Mouse (Mus musculus) kidney, postnatal 0 days (tissue): Measurements from ENCODE around the gene E130309D02Rik. TPM values are rescaled to one million over a fixed set of nuclear protein-coding genes. Genes with fewer than 3 reads are reported as not detected.

ENCODE experiments used
- ATAC-seq: fragments of 200-750 bp; cut with Nextera tagmentation; replicated peaks from 2 replicates; pipeline ENCODE4 v1.8.0; 2017; ENCODE audit warnings: low read depth, moderate number of reproducible peaks, moderate TSS enrichment, moderate library complexity; ENCODE audit not compliant: low FRiP score
- DNase-seq: peaks from one replicate; pipeline ENCODE4 v3.0.0-alpha.2; 2016; ENCODE audit warnings: low spot score
- H3K27ac ChIP-seq: fragments of 300-500 bp; sonication (generic); 2 replicates; pipeline ENCODE4 v1.5.1; 2014; ENCODE audit warnings: mild to moderate bottlenecking
- H3K27me3 ChIP-seq: fragments of 300-500 bp; sonication (generic); 2 replicates; pipeline ENCODE4 v1.6.1; 2014; ENCODE audit warnings: low read length, mixed read lengths; ENCODE audit not compliant: insufficient read depth
- H3K36me3 ChIP-seq: fragments of 300-500 bp; sonication (generic); 2 replicates; pipeline ENCODE4 v1.6.1; 2014; ENCODE audit warnings: low read length, mixed read lengths; ENCODE audit not compliant: insufficient read depth
- H3K4me1 ChIP-seq: fragments of 300-500 bp; sonication (generic); replicated peaks from 2 replicates; pipeline ENCODE4 v1.6.1; 2014; ENCODE audit warnings: antibody characterized with exemption, low read length, mixed read lengths; ENCODE audit not compliant: insufficient read depth
- H3K4me2 ChIP-seq: fragments of 300-500 bp; sonication (generic); 2 replicates; pipeline ENCODE4 v1.6.1; 2014; ENCODE audit warnings: mild to moderate bottlenecking, low read length, moderate library complexity, mixed read lengths
- H3K4me3 ChIP-seq: fragments of 300-500 bp; sonication (generic); replicated peaks from 2 replicates; pipeline ENCODE4 v1.5.1; 2014; ENCODE audit warnings: low read depth, low read length
- H3K9ac ChIP-seq: fragments of 300-500 bp; sonication (generic); 2 replicates; pipeline ENCODE4 v1.6.1; 2014; ENCODE audit warnings: low read depth, low read length
- H3K9me3 ChIP-seq: fragments of 300-500 bp; sonication (generic); replicated peaks from 2 replicates; pipeline ENCODE4 v1.6.1; 2016; ENCODE audit warnings: low read length, inconsistent platforms, mixed read lengths
- CTCF ChIP-seq: IDR thresholded peaks from 2 replicates; pipeline ENCODE4 v1.5.1; 2016; ENCODE audit warnings: antibody characterized with exemption, low read depth, mild to moderate bottlenecking, moderate library complexity
- WGBS: fragments of 180-500 bp; shearing (Covaris S2); extraction: QIAGEN DNeasy Blood & Tissue Kit; methylation state at CpG from one replicate; pipeline ENCODE4 v1.1.7; 2014; 5-methylcytosine and 5-hydroxymethylcytosine counted together
- polyA plus RNA-seq: library from polyadenylated mRNA; unstranded; fragments of >200 nt; fragmentation: Nextera tagmentation; extraction: Ambion mirVana; gene quantifications from 2 replicates; pipeline ENCODE4 v1.2.1, GENCODE M21; 2015

The E130309D02Rik gene
- polyA plus RNA-seq, 1 experiment from 2014 or later = 27.8 TPM

GRCm38 (mm10) chr5:143266794-143267193, 48.4 kb downstream of the E130309D02Rik start:
- Histone ChIP-seq H3K4me3 (no peak overlapping the region), H3K27me3 (no peaks in the 10 kb centered on the region), H3K4me2 (no peak overlapping the region), H3K9me3 (no peaks in the 10 kb centered on the region), H3K36me3 (0 out of 2 replicates have a peak, but pooled peaks cover 9% of the 10 kb centered on the region), H3K4me1 (no peaks in the 10 kb centered on the region; the same call in 1 of the 2 replicates), H3K27ac (no peak overlapping the region), H3K9ac (no peak overlapping the region)
- TF ChIP-seq CTCF = no peak
- WGBS = 91% methylated on average over 6 of the region's 6 CpGs
- ATAC-seq (no peak), DNase-seq (no peak)

- no peak overlapping the region for H3K9ac ChIP-seq
- H3K4me3 ChIP-seq = no peak overlapping the region
- no peaks in the 10 kb centered on the region; the same call in 1 of the 2 replicates for H3K4me1 ChIP-seq
- TF ChIP-seq CTCF = no peak
- no peaks in the 10 kb centered on the region for H3K9me3 ChIP-seq
- H3K36me3 ChIP-seq = peaks cover 11% of the 10 kb centered on the region; the same call in 1 of the 2 replicates
- WGBS = 19% methylated on average over 1 of the region's 1 CpGs
- no peaks in the 10 kb centered on the region for H3K27me3 ChIP-seq
- no peak overlapping the region for H3K27ac ChIP-seq
- DNase-seq (no peak), ATAC-seq (no peak)
- no peak overlapping the region for H3K4me2 ChIP-seq
These were observed 49.8 kb downstream of the E130309D02Rik start for GRCm38 (mm10) chr5:143265409-143265808.

GRCm38 (mm10) chr5:143264689-143265088, 50.5 kb downstream of the E130309D02Rik start:
- H3K36me3 ChIP-seq = peaks cover 12% of the 10 kb centered on the region; the same call in 1 of the 2 replicates
- DNase-seq (no peak), ATAC-seq (no peak)
- no peak overlapping the region for H3K9ac ChIP-seq
- H3K4me2 ChIP-seq = no peak overlapping the region
- no peak overlapping the region for H3K4me3 ChIP-seq
- 84% methylated on average over 10 of the region's 10 CpGs for WGBS
- H3K9me3 ChIP-seq = no peaks in the 10 kb centered on the region
- no peaks in the 10 kb centered on the region; the same call in 1 of the 2 replicates for H3K4me1 ChIP-seq
- TF ChIP-seq CTCF = no peak
- H3K27ac ChIP-seq = no peak overlapping the region
- H3K27me3 ChIP-seq = no peaks in the 10 kb centered on the region

- ATAC-seq = no peak
- Histone ChIP-seq H3K27ac (no peak overlapping the region), H3K9me3 (no peaks in the 10 kb centered on the region), H3K4me3 (no peak overlapping the region), H3K36me3 (peaks cover 12% of the 10 kb centered on the region; the same call in 1 of the 2 replicates), H3K27me3 (0 out of 2 replicates have a peak, but pooled peaks cover 5% of the 10 kb centered on the region), H3K4me1 (no peaks in the 10 kb centered on the region), H3K9ac (no peak overlapping the region), H3K4me2 (no peak overlapping the region)
- TF ChIP-seq CTCF = no peak
- no peak for DNase-seq
- 91% methylated on average over 8 of the region's 8 CpGs for WGBS
These were observed 53.5 kb downstream of the E130309D02Rik start for GRCm38 (mm10) chr5:143261636-143262035.

GRCm38 (mm10) chr5:143255802-143256201, 59.4 kb downstream of the E130309D02Rik start:
- peaks cover 56% of the 10 kb centered on the region for H3K27me3 ChIP-seq
- DNase-seq (no peak), ATAC-seq (no peak)
- H3K4me1 ChIP-seq = peaks cover 20% of the 10 kb centered on the region
- no peaks in the 10 kb centered on the region for H3K9me3 ChIP-seq
- 91% methylated on average over 5 of the region's 5 CpGs for WGBS
- no peak for TF ChIP-seq CTCF
- H3K36me3 ChIP-seq = peaks cover 10% of the 10 kb centered on the region; the same call in 1 of the 2 replicates
- no peak overlapping the region for H3K27ac ChIP-seq
- H3K4me2 ChIP-seq = no peak overlapping the region
- H3K9ac ChIP-seq = no peak overlapping the region
- H3K4me3 ChIP-seq = no peak overlapping the region

GRCm38 (mm10) chr5:143255131-143255519, 60.0 kb downstream of the E130309D02Rik start:
- 34% methylated on average over 24 of the region's 24 CpGs for WGBS
- H3K4me1 ChIP-seq = peaks cover 20% of the 10 kb centered on the region
- DNase-seq (no peak), ATAC-seq (no peak)
- H3K9ac ChIP-seq = no peak overlapping the region
- peaks cover 56% of the 10 kb centered on the region for H3K27me3 ChIP-seq
- peak overlapping the region; percentile 69; the same call in 1 of the 2 replicates for H3K4me2 ChIP-seq
- H3K27ac ChIP-seq = no peak overlapping the region
- no peak for TF ChIP-seq CTCF
- H3K4me3 ChIP-seq = 0 out of 2 replicates have a peak overlapping the region, but pooled peaks have one; percentile 41
- H3K9me3 ChIP-seq = no peaks in the 10 kb centered on the region
- 0 out of 2 replicates have a peak, but pooled peaks cover 7% of the 10 kb centered on the region for H3K36me3 ChIP-seq
